Mouse (Mus musculus): ENCODE measurements around the gene Pcare. TPM values are rescaled to one million over a fixed set of nuclear protein-coding genes. Genes with fewer than 3 reads are reported as not detected.

Pcare gene
- total RNA-seq, 1 experiment from 2014 or later = not detected

- DNase-seq = no peak
These were observed 22.0 kb downstream of the Pcare start for GRCm38 (mm10) chr17:71730655-71731054.

GRCm38 (mm10) chr17:71721019-71721418, 31.7 kb downstream of the Pcare start:
- DNase-seq = peak; percentile 26

- DNase-seq = no peak
These were observed 32.3 kb downstream of the Pcare start for GRCm38 (mm10) chr17:71720434-71720833.

- no peak for DNase-seq
These were observed 34.6 kb downstream of the Pcare start for GRCm38 (mm10) chr17:71717881-71718625.

GRCm38 (mm10) chr17:71715034-71715433, 37.7 kb downstream of the Pcare start:
- no peak for DNase-seq

GRCm38 (mm10) chr17:71712279-71712678, 40.4 kb downstream of the Pcare start:
- DNase-seq = peak; percentile 48

GRCm38 (mm10) chr17:71707715-71708114, 45.0 kb downstream of the Pcare start:
- no peak for DNase-seq

- DNase-seq = no peak
These were observed 46.9 kb downstream of the Pcare start for GRCm38 (mm10) chr17:71705550-71706480.

GRCm38 (mm10) chr17:71705113-71705512, 47.6 kb downstream of the Pcare start:
- DNase-seq = no peak

- DNase-seq = no peak
These were observed 54.1 kb downstream of the Pcare start for GRCm38 (mm10) chr17:71698619-71698956.

GRCm38 (mm10) chr17:71697896-71698618, 54.6 kb downstream of the Pcare start:
- DNase-seq = no peak

GRCm38 (mm10) chr17:71696396-71696795, 56.3 kb downstream of the Pcare start:
- DNase-seq = no peak

GRCm38 (mm10) chr17:71695716-71696315, 56.9 kb downstream of the Pcare start:
- DNase-seq = no peak

- no peak for DNase-seq
These were observed 57.5 kb downstream of the Pcare start for GRCm38 (mm10) chr17:71695151-71695550.

- DNase-seq = peak; percentile 24
These were observed 58.9 kb downstream of the Pcare start for GRCm38 (mm10) chr17:71693780-71694179.

Other genes with a start within 250 kb of the Pcare start
- gene Ndc80, start 226.0 kb downstream of the Pcare start, total RNA-seq (2021) = 4.3 and 5.9 TPM in 2 replicates
- 1.00 and 1.2 TPM in 2 replicates for gene Spdya, start 200.8 kb downstream of the Pcare start, total RNA-seq (2021)
- 45.4 and 46.7 TPM in 2 replicates for gene Wdr43, start 137.0 kb downstream of the Pcare start, total RNA-seq (2021)
- 0.09 TPM in 1 of 2 replicates, not detected in the other for gene Togaram2, start 79.6 kb downstream of the Pcare start, total RNA-seq (2021)
- 15.9 and 17.2 TPM in 2 replicates for gene Clip4, start 15.6 kb upstream of the Pcare start, total RNA-seq (2021)